Mouse (Mus musculus) spleen, adult 18-20 months (tissue): Measurements from ENCODE around the gene Gna13.

Source experiments
- DNase-seq, 2 experiments: peaks; one replicate each; pipeline ENCODE4 v3.0.0; 2022; ENCODE audit warnings: mixed read lengths in 2 of 2

Gna13 gene

DNA sequence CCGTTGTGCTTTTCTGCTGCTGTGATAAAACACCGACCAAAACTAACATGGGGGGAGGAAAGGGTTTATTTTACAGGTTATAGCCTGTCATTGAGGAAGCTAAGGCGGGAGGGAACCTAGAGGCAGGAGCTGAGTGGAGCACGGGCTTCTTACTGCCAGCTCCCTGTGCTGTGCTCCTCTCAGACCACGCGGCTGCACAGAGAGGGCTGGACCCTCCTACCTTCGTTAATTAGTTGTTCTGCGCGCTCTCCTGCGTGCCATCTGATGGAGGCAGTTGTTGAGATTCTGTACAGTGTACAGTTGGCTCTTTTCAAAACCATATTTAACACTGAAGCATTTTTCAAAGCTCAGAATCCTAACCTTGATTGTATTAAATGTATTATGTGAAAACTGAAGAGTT, 14.8 kb downstream of the Gna13 start:
- no peak for DNase-seq

DNA sequence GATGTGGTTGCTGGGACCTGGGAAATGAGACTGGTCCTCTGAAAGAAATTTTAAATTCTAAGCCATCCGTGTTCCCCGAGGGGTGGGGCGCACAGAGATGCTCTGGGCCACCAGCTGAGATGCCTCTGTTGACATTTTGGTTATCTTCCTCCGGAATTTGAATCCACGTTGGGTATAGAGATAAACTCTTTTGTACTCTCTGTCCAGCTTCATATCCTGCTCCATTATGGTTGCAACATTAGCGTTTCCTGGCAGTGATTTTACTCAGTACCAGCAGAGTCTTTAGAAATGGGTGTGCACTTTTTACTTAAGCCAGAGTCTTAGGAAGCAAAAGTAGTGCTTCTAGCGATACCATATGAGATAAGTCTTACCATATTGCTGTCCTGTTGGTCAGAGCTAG, 15.4 kb downstream of the Gna13 start:
- DNase-seq: no peak

DNA sequence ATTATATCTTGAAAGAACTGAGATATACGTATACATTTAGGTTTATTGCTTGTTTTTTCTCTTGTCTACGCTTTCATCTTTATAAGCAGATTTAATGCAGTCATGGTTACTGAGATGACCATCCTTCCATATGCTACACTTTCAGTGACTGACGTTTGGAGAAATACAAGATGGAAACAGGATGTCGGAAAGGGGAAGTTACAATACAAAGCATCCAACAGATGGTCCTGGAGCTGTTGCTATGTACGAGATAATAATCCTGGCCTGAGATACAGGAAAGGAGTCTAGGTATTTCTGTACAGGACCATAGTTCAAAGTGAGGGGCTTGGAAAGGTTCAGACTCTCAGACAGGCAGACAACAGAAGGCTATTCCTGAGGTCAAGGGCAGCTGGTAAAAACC, 18.0 kb downstream of the Gna13 start:
- DNase-seq: no peak

DNA sequence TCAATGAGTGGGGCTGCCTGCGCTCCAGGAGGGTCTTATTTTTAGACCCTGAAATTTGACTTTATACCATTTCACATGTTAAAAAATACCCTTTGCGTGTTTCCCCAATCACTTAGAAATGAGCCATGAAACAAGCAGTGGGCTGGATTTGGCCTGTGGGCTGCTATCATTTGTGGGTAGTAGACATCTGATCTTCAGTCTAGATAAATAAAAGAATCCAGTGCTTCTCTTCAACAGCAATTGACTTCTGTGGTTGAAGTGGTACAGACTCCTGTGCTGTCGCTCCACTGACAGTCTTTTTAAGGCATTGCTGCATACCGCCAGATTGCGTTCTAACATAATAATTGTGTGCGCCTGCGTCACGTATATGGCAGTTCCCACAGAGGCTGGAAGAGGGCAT, 22.7 kb downstream of the Gna13 start:
- no peak for DNase-seq

DNA sequence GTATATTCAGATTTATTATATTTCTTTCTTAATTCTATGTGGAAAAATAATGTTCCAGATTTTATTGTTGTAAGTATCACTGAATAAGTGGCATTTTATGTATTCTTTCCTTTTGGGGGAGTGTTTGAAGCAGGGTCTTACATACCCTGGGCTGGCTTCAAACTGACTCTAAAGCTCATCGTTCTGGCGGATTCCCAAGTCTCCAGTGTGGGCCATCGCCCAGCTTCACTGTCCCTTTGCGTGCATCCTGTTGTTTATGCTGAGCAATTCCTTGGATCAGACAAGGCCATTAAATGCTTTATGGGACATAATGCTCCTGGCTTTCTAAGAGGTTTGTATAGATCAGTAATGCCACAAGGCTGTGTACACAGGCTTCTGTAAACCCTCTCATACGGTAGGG, 26.4 kb downstream of the Gna13 start:
- no peak for DNase-seq

DNA sequence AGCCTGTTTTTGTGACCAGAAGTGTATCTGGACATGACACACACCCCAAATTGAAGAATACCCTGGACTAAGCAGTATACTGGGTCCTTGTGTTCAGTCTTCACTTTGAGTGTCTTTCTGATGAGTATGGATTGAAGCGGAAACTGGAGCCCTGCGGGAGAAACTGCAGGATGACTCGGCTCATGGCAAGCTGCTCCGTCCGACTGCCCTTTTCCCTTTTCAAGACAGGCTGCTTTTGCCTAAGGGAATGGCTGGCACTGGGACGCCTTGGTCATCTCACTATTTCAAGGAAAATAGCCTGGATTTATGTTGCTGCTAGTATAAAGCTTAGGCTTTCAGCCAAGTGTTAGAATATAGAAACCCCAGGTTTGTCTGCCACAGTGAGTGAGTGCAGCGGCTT, 28.6 kb downstream of the Gna13 start:
- no peak for DNase-seq

DNA sequence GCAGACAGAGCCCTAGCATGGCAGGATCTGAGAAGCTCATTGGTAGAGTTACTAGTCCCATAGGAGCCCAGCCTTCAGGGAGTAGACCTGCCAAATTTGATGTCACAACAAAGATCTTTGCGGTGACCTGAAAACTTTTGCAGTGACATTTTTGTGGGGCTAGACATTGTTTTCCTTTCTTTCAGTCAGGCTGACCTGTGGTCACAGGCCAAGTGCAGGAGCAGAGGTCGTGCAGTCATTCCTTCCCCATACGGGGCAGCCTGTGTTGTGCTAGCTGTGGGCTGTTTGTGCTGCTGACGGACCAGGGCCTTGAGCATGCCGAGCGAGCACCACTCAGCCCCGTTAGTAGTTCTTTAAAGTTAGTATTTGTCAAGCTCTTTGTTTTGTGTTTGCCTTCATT, 29.1 kb downstream of the Gna13 start:
- DNase-seq: no peak

DNA sequence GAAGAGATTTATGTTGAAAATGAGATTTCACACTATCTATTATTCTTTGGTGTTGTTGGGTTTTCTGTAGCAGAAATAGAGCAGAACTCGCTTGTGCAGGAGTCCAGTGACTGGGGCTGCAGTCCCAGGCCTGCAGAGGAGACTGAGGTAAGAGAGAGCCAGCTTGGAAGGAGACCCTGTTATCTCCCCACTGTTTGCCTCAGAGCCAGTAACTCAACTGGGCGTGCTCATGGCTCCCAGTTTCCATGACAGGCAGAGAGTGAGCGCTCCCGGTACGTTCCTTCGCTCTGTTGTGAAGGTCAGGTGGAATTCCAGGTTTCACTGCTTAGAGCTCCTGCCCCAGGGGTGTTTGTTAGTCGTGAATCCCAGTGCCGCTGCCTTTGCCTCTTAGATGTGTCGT, 30.0 kb downstream of the Gna13 start:
- DNase-seq: no peak

DNA sequence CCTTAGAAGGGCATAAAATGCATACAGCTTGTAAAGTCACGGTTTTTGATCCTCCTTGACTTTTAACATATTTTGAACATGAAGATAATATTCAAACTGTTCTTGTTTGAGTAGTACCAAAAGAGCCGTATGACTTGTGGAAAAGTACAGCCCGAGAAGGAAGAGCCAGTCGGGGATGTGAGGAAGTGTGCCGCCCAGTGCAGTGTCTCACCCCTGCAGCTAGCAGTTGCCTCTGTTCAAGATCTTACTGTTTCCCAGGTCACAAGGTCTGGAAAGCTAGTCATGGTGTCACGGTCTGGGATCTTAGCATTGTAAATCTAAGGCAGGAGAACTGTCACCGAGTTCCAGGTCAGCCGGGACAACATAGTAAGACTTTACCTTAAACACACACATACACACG, 32.1 kb downstream of the Gna13 start:
- DNase-seq: no peak

DNA sequence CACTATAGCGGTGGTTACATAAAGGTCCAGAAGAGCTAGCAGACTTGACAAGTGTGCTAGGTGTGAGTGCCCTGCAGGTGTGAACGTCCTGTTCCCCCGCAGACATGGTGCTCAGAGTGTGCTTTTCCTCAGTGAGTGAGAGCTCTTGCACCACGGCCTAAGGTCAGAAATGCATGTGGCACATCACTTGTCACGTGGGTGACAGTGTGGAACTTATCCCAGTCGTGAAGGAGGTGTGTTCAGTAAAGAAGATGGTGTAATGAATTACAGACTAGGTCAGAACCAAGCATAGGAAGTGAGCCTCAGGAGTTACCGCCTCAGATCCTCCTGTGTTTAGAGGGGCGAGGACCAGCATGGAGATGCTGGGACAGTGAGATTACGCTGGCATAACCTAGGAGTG, 32.7 kb downstream of the Gna13 start:
- DNase-seq: no peak

DNA sequence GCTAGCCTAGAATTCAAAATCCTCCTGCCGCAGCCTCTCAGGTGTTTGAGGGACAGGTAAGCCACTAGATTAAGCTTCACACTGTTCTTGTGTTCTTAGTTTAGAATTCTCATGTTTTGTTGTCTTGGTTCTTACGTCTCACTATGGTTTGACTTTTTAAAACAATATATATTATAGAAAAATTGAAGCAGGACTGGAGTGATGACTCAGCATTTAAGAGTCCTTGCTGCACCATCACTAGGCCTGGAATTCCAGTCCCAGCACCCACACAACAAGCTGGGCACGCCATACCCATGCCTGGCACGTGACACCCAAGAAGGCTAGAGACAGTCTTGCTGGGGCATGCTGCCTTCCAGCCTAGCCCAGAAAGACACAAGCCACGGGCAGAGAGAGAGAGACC, 43.8 kb downstream of the Gna13 start:
- no peak for DNase-seq

DNA sequence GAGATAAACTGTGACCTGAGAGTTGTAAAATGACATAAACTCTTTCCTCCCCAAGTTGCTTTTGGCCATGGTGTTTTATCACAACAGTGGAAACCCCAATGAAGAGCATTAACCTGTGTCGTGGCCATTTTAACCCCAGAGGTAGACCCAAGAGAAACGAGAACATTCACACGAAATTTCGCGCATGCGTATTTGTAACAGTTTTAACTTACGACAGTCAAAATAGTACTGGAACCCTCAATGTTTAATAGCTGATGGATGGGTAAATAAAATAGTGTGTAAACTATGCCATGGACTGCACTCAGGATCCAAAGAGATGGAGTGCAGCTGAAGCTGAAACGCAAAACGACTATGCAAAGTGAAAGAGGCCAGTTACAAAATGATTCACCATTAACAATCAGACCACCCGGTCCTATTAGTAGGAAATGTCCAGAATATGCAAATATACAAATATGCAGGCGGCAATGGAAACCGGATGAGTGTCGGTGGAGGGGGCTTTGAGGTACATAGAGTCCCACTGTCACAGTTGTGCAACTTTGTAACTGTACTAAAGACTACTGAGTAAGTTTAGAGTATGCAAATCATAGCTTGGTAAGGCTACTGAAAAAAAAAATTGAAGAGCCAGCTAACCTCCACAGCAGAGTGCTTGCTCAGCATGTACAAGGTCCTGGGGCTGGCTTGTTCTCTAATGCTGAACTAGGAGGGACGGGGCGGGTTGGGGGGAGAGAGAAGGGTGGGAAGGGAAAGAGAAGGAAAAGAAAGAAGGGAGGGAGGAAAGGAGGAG, 47.8 kb downstream of the Gna13 start:
- DNase-seq: no peak

DNA sequence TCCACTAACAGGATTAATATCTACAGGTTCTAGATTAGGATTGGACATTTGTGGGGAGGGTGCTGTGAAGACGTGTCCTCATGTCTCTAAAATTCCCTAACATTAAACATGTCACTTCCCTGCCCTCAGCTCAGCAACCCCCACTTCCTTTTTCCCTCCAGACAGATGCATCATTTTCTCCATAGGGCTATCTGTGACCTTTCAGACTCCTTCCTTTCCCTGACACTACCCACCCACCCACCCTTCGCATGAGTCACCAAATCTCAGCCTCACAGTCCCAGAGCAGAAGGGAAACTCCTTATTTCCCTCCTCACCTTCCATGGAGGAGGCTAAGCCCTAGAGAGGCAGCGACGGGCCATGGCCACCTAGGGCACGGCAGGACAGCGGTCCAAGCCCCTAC, 51.0 kb downstream of the Gna13 start, which contains the start of gene 9930022D16Rik:
TSS of gene 9930022D16Rik (plus strand) at position 301 of the 400 bp plus-strand sequence.
- DNase-seq: no peak

DNA sequence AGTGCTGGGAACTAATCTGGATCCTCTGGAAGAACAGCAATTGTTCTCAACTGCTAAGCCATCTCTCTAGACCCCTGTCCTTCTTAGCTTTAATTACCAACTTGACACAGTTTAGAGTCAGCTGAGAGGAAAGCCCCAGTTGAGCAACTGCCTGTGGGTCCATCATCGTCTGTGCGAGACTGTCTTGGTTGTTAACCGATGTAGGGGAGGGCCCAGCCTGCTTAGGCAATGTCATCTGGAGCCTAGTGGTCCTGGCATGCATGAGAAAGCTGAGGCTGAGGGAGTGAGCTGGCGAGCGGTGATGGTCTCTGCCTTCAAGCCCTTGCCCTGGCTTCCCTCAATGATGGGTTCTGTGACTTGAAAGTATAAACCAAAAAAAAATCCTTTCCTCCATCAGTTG, 52.2 kb downstream of the Gna13 start:
- no peak for DNase-seq

DNA sequence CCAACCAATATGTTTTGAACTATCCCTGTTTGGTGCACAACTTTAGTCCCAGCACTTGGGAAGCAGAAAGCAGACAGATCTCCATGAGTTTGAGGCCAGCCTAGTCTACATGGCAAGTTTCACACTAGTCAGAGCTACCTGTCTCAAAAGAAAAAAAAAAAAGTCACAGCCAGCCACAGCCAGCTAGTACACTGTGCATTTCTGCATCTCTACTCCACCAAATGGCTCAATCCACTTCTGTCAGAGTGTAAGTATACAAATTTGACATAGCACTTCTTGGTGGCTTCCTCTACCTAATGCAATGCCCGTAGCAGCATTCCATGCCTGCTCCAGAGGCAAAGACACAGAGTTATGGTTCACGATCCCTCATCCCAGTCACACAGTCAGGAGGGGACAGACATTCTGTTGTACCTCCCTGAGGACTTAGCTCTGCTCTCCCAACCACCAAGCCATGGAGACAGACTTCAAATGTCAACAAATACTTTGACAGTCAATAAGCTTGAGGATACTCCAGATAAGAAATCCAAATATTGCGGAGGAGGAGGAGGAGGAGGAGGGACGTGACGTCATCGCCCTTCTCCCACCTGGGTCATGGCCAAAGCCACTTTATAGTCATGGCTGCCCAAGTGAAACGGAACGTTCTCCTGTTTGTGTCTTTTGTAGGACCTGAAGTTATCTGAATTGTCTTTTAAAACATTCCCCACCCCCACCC, 54.2 kb downstream of the Gna13 start:
- DNase-seq: no peak

DNA sequence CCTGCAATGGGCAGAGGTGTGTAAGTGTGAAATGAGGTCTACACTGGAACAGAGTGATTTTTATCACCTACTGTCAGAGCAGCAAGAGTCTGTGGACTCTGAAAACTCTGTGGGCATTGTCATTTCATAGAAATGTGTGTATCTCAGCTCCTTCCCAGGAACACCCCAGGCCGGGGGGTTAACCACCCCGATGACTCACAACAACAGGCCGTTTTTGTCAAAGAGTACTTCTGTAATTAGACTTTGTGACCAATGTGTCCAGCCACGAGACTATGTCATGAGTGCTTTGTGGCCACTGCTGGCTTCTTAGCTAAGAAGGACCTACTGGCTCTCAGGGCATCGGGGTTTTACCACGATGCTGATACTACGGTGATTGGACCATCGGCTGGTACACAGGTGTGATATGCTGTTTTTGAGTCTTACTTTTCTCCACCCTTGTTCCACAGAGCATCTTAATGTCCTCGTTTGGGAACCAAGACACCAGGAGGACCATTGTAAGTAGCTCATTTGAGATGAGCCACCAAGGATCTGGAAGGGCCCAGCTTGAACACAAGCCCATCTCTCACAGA, 54.9 kb downstream of the Gna13 start:
- no peak for DNase-seq

DNA sequence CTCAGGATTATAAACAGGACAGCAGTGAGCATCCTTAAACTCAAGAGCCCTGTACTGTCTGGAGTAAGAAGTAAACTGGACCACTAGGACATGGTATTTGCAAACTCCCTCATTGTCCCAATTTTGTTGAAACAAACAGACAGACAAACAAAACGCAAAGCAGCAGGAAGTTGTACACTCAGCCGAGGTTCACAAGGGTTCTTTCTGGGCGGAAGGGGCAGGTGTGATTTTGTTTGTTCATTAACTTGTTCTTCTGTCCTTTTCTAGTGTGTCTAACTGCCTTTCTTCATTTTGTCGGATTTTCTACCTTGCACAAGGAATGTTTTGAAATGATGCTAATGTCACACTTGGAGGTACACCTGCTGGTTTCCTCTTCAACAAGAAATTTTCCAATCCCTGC, 56.8 kb downstream of the Gna13 start:
- no peak for DNase-seq

DNA sequence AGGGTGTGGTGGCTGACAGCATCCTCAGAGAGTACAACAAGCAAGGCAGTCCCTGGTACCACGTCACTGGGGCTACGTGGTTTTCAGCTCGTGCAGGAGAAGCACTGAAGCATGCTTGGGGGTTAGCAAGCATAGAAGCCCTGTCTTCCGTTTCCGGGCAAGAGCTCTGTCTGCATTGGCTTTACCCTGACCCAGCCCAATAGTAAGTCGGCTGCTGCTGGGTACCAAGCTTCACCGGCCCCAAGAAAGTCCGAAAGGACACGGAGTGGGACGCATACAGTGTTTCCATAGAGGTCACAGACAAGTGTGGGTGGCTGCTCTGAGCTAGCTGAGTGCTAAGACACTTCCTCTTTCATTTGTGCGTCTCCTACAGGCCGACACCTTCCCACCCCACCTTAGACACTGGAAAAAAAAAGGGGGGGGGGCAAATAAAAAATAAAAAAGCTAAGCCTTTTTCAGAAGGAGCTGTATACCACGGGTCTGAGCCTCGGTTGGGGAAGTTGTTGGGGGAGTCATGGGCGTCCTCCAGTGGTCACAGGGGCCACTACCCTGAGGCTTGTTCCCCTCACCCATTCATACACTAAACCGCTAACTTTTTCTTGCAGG, 57.4 kb downstream of the Gna13 start:
- DNase-seq: peak; percentile 64 to 75

DNA sequence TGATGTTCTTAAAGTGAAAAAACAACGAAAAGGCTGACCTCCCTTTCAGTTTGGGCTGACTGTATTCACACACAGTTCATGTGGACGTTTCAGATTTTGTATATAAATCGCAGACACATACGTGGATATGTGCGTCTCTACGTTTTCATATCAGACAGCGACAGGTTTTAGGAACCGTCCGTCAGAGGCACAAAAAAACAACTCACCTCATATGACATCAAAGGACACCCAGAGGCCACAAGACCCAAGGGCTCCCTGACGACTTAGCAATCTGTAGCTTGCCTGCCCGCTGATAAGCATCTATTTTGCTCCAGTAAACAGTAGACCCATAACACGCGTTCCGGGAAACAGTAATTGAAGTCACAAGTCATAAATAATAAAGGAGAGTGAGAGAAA, 57.9 kb downstream of the Gna13 start:
- DNase-seq: no peak

DNA sequence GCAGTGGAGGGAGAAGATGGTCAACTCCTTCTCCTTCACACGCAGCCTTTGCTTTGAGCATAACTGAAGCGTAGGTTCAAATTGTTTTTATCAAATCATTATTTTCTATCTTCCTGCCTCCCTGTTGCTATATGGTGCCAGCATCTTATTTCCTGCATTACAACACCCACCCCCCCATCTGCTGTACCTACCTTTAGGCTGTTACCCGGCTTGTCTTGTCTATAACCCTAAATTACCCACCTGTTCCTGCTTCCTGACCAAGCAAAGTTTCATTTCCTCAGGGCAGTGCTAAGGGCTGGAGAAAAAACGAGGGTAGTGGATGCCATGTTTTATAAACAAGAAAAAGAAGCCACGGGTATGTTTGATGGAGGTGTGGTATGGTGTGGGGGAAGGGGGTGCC, 58.6 kb downstream of the Gna13 start:
- DNase-seq: no peak

DNA sequence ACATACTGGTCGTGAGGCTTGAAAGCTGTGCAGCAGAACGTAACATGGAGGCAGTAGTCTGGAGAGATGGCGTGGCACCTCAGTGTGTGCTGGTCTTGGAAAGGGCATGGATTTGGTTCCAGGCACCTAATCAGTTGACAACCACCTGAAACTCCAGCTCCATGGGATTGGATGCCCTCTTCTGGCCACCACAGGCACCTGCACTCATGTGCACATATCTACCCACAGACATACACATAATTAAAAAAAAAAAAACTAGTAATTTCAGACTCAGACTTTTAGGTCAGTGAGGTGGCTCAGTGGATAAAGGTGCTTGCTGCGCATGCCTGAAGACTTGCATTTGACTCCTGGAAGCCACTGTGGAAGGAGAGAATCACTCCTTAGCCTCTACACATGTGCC, 59.6 kb downstream of the Gna13 start:
- DNase-seq: no peak

DNA sequence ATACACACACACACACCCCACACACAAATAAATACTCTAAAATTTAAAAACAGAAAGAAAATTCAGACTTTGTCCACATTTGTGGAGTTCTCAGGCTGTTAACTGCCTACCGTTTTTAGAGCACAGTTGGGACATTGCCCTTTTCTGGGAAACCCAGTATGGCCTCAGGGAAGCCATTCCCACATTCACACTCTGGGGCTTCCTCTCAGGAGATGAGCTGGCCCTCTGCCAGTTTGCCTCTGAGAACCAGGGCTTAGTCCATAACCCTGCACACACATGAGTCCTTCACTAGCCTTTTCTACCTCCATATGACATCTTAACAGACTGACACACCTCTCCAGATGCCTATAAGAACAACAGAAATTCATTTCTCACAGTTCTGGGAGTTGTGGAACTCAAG, 60.7 kb downstream of the Gna13 start:
- no peak for DNase-seq

DNA sequence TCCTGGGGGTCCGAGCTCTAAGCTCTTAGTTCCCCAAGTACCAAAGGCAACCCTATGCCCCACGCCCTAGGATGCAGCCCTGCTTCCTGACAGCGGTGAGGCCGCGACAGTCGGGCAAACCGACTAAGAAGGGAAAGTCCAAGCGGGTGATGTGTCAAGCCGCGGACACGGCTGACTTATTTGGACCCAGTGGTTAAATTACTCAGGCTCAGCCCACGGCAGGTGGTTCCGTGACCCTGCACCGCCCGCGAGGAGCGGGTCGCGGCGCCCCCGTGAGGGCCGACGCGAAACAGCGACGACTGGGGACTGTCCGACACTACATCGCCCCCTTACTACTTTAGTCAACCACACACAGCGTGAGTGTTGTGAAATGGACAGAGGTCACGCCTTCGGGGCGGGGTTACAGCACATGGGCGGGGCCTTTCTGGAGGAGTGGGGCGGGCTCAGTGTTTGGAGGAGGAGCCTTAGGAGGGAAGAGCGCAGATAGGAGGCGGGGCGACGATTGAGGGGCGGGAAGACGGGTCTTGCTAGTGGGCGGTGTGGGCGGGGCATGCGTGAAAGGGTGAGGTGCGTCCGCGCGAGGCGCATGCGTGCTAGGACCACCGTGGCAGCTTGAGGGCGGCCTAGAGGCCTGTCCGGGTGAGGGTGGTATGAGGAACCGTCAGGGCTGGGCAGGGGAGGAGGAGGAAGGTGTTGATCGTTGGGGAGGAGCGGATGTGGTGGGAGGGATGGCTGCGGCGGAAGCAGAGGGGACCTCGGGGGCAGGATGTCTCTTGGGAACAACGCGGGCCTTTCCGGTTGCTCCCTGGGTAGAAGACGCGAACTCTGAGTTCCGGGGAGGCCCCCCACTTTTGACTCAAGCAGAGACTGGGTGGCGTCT, 63.0 kb downstream of the Gna13 start, which contains the start of gene Amz2:
TSS of gene Amz2 (plus strand) at position 555 of the 880 bp plus-strand sequence.
- DNase-seq: peak; percentile 99
